Mouse (Mus musculus): ENCODE measurements around the gene Slc25a31. TPM values are rescaled to one million over a fixed set of nuclear protein-coding genes. Genes with fewer than 3 reads are reported as not detected.

The Slc25a31 gene
- total and polyA plus RNA-seq, 3 experiments = not detected

DNA sequence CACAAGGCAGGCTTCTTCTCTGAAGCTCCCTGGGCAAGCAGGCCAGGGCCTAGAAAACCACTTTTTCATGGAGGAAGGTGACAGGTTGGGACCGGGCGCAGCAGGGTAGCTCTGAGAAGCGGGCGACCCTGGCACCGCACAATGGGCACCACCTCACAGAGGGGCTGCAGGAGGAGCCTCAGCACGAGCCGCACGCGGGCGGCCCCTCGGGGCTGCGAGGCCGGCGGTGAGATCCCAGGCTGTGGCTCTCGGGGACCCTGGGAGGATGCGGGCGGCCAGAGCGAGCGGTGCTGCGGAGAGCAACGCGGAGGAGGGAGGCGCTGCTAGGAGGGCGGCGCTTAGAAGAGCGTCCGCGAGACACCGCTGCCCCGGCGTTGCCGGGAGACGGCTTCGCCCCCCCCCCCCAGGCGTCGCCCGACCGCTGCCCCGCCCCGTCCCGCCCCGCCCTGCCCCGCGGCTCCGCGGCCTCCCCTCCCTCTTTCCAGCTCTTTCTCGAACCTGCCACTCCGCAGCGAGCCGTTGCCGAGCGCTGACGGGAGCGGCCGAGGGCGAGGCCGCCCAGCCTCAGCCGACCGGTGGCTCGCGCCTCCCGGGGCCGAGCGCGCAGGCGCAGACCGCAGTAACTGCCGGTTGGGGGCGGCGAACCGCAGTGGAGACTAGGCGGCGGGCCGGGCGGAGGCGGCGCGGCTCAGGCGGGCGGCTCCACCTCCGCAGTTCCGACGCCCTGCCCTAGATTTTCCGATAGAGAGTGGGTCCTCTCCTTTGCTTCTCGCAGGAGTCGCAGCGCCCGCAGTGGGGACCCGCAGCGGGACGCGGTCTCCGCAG, 36.4 kb downstream of the Slc25a31 start:
- peak overlapping the region; percentile 83 for H3K9ac ChIP-seq (ENCODE audit: control insufficient read depth, low read depth, low read length, poor library complexity, severe bottlenecking)
- H3K27ac ChIP-seq (ENCODE audit: control insufficient read depth, low read depth, low read length) = peak overlapping the region; percentile 69
- H3K9me3 ChIP-seq (replicated peaks; ENCODE audit: insufficient read depth, low read length) = no peaks in the 10 kb centered on the region
- H3K36me3 ChIP-seq (ENCODE audit: control insufficient read depth in 1 of 2, insufficient read depth in 2 of 2, low read length in 2 of 2) = peaks cover 0 to 21% of the 10 kb centered on the region in 2 experiments; a peak in 2 of 4 replicates
- no peaks in the 10 kb centered on the region for H3K27me3 ChIP-seq (ENCODE audit: control insufficient read depth in 1 of 2, insufficient read depth in 2 of 2, low read length in 2 of 2)
- peak; percentile 94 for DNase-seq (ENCODE audit: low read depth, low spot score)
- peak overlapping the region; percentile 88 to 100 for H3K4me3 ChIP-seq (ENCODE audit: control insufficient read depth in 1 of 2, insufficient read depth in 1 of 2, low read depth in 2 of 2, low read length in 2 of 2)
- peaks cover 14% of the 10 kb centered on the region for H3K79me2 ChIP-seq (ENCODE audit: control insufficient read depth, insufficient read depth, low read length, poor library complexity)
- peaks cover 5 to 18% of the 10 kb centered on the region in 2 experiments for H3K4me1 ChIP-seq (ENCODE audit: control insufficient read depth in 1 of 2, insufficient read depth in 2 of 2, low read length in 2 of 2)
- TF ChIP-seq SIN3A (IDR thresholded peaks at IDR 0.05; ENCODE audit: low read length) (peak; percentile 43), POLR2A (IDR thresholded peaks at IDR 0.05; ENCODE audit: control insufficient read depth in 1 of 2, insufficient read depth in 1 of 2, low read depth in 1 of 2, low read length in 2 of 2, poor library complexity in 1 of 2) (peak; percentile 59 to 76; a peak in 2 of 4 replicates), SMC3 (IDR thresholded peaks at IDR 0.05; ENCODE audit: low read depth, low read length) (no peak), TAL1 (IDR thresholded peaks at IDR 0.05; ENCODE audit: low read length) (no peak), RCOR1 (IDR thresholded peaks at IDR 0.05; ENCODE audit: low read depth, low read length) (no peak), JUND (IDR thresholded peaks at IDR 0.05; ENCODE audit: low read depth, low read length) (no peak), CTCF (IDR thresholded peaks at IDR 0.05 in 2 of 3, conservative IDR thresholded peaks at IDR 0.05 in 1 of 3; ENCODE audit: control insufficient read depth in 1 of 3, insufficient read depth in 1 of 3, low read depth in 2 of 3, low read length in 3 of 3, poor library complexity in 1 of 3, severe bottlenecking in 1 of 3) (no peak), ZC3H11A (IDR thresholded peaks at IDR 0.05; ENCODE audit: low read depth, low read length) (no peak), MAX (IDR thresholded peaks at IDR 0.05; ENCODE audit: low read length) (peak; percentile 61; the same call in 1 of the 2 replicates), TBP (IDR thresholded peaks at IDR 0.05; ENCODE audit: low read depth, low read length) (no peak), ETS1 (IDR thresholded peaks at IDR 0.05; ENCODE audit: low read depth, low read length) (no peak; the same call in 1 of the 2 replicates), BHLHE40 (IDR thresholded peaks at IDR 0.05; ENCODE audit: borderline replicate concordance, low read depth, low read length) (no peak), CHD2 (IDR thresholded peaks at IDR 0.05; ENCODE audit: low read length) (no peak), MYB (IDR thresholded peaks at IDR 0.05; ENCODE audit: low read depth, low read length) (peak; percentile 56; the same call in 1 of the 2 replicates), USF1 (IDR thresholded peaks at IDR 0.05; ENCODE audit: low read depth, low read length) (no peak), ZNF384 (IDR thresholded peaks at IDR 0.05; ENCODE audit: low read depth, low read length) (no peak), ELF1 (IDR thresholded peaks at IDR 0.05; ENCODE audit: low read depth, low read length) (0 out of 2 replicates have a peak, but pooled peaks have one; percentile 41), EP300 (IDR thresholded peaks at IDR 0.05; ENCODE audit: low read depth in 1 of 2, low read length in 2 of 2) (peak in 1 of 2 experiments; percentile 53; a peak in 3 of 4 replicates), NRF1 (IDR thresholded peaks at IDR 0.05; ENCODE audit: insufficient read depth, low read depth, low read length, poor library complexity, severe bottlenecking) (peak; percentile 73), UBTF (IDR thresholded peaks at IDR 0.05; ENCODE audit: borderline replicate concordance, insufficient read depth, low read depth, low read length) (no peak), TCF12 (IDR thresholded peaks at IDR 0.05; ENCODE audit: low read depth, low read length) (peak; percentile 27), MYC (IDR thresholded peaks at IDR 0.05; ENCODE audit: low read depth, low read length) (no peak), GABPA (IDR thresholded peaks at IDR 0.05; ENCODE audit: low read depth, low read length) (no peak), ZMIZ1 (IDR thresholded peaks at IDR 0.05; ENCODE audit: low read depth, low read length) (peak; percentile 66), HCFC1 (IDR thresholded peaks at IDR 0.05; ENCODE audit: low read depth, low read length) (peak; percentile 57; the same call in 1 of the 2 replicates), ZKSCAN1 (IDR thresholded peaks at IDR 0.05; ENCODE audit: low read depth, low read length) (no peak), GATA1 (IDR thresholded peaks at IDR 0.05; ENCODE audit: low read depth, low read length) (no peak), MXI1 (IDR thresholded peaks at IDR 0.05; ENCODE audit: low read depth, low read length) (peak; percentile 44), USF2 (IDR thresholded peaks at IDR 0.05; ENCODE audit: borderline replicate concordance in 1 of 2, insufficient read depth in 1 of 2, low read depth in 1 of 2, low read length in 2 of 2) (no peak), MAFK (IDR thresholded peaks at IDR 0.05; ENCODE audit: borderline replicate concordance, low read depth, low read length) (no peak), E2F4 (IDR thresholded peaks at IDR 0.05; ENCODE audit: borderline replicate concordance, low read depth, low read length) (no peak), POLR2AphosphoS5 (IDR thresholded peaks at IDR 0.05; ENCODE audit: borderline replicate concordance, low read depth, low read length) (no peak), CHD1 (IDR thresholded peaks at IDR 0.05; ENCODE audit: low read depth, low read length) (no peak), MAZ (IDR thresholded peaks at IDR 0.05; ENCODE audit: low read depth, low read length) (peak; percentile 23; the same call in 1 of the 2 replicates), KAT2A (conservative IDR thresholded peaks at IDR 0.05; ENCODE audit: low read depth, low read length) (no peak), NELFE (IDR thresholded peaks at IDR 0.05; ENCODE audit: low read depth, low read length) (peak; percentile 55)

Data from MEL (cell line).